Mouse (Mus musculus): ENCODE results near the gene Pinlyp.

- TF ChIP-seq GATA1 (IDR thresholded peaks at IDR 0.05; ENCODE audit: borderline replicate concordance, low read length) (no peak), FLI1 (IDR thresholded peaks at IDR 0.05; ENCODE audit: low read length) (no peak)
These were observed 28.8 kb downstream of the Pinlyp start for GRCm38 (mm10) chr7:24517077-24517476.

All from megakaryocyte, embryonic 14.5 days (primary cell).